Mouse (Mus musculus): ENCODE measurements around the gene Hist1h2ah. TPM values are rescaled to one million over a fixed set of nuclear protein-coding genes. Genes with fewer than 3 reads are reported as not detected.
A peak's percentile ranks its signal among the peaks of the same experiment; 100 is the strongest.

Hist1h2ah gene
- total and polyA plus RNA-seq, 3 experiments: 2.3 to 628 (median 8.1) TPM

DNA sequence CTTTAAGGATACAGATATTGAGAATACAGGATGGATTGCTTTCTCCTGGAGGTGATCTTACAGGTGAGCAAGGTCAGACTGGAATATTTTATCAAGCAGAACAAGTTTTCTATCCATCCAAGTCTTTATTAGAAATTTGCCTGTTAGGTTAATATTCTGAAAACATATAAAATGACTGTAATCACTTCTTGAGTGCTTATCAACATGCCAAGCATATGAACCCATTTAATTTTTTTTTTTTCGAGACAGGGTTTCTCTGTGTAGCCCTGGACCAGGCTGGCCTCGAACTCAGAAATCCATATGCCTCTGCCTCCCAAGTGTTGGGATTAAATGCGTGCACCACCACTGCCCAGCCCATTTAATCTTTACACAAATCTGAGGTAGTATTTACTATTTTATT lies 1.6 kb upstream of the Hist1h2ah start:
- H3K27me3 ChIP-seq (replicated peaks): no peaks in the 10 kb centered on the region
- peaks cover 0 to 35% of the 10 kb centered on the region in 2 experiments; a peak in 2 of 4 replicates for H3K4me1 ChIP-seq (ENCODE audit: control insufficient read depth in 1 of 2, insufficient read depth in 2 of 2)
- H3K4me2 ChIP-seq (ENCODE audit: insufficient read depth, low read depth, poor library complexity, severe bottlenecking): peak overlapping the region; percentile 65
- H3K9ac ChIP-seq (ENCODE audit: insufficient read depth, low read depth): peak overlapping the region; percentile 69; the same call in 1 of the 2 replicates
- TF ChIP-seq CHD1 (IDR thresholded peaks at IDR 0.05; ENCODE audit: low read depth, low read length): peak; percentile 14; the same call in 1 of the 2 replicates
- 0 out of 2 replicates have a peak, but pooled peaks have one; percentile 29 for TF ChIP-seq ZNF384 (IDR thresholded peaks at IDR 0.05; ENCODE audit: low read depth, low read length)
- TF ChIP-seq TBP (conservative IDR thresholded peaks at IDR 0.05; ENCODE audit: low read depth, low read length): 0 out of 2 replicates have a peak, but pooled peaks have one; percentile 8
- no peak for TF ChIP-seq CHD2 (IDR thresholded peaks at IDR 0.05; ENCODE audit: low read length)
- TF ChIP-seq ZMIZ1 (IDR thresholded peaks at IDR 0.05; ENCODE audit: low read depth, low read length): no peak
- TF ChIP-seq IRF4 (IDR thresholded peaks at IDR 0.05; ENCODE audit: low read depth, low read length): no peak
- TF ChIP-seq RAD21 (IDR thresholded peaks at IDR 0.05; ENCODE audit: low read depth, low read length): no peak
- TF ChIP-seq KAT2A (IDR thresholded peaks at IDR 0.05; ENCODE audit: insufficient replicate concordance, low read length): no peak
- no peak for TF ChIP-seq POLR2A (IDR thresholded peaks at IDR 0.05; ENCODE audit: low read depth, low read length)
- no peak for TF ChIP-seq NRF1 (IDR thresholded peaks at IDR 0.05; ENCODE audit: low read depth, low read length)
- TF ChIP-seq SMC3 (IDR thresholded peaks at IDR 0.05; ENCODE audit: low read depth, low read length): no peak
- no peaks in the 10 kb centered on the region for H3K36me3 ChIP-seq (replicated peaks in 1 of 2; ENCODE audit: control insufficient read depth in 1 of 2, insufficient read depth in 1 of 2, low read length in 1 of 2)
- no peaks in the 10 kb centered on the region for H3K9me3 ChIP-seq (replicated peaks; ENCODE audit: low read length)
- DNase-seq (ENCODE audit: extremely low read depth): no peak
- H3K79me2 ChIP-seq (replicated peaks; ENCODE audit: control insufficient read depth, extremely low read depth, insufficient read depth, poor library complexity, severe bottlenecking): no peaks in the 10 kb centered on the region
- in situ Hi-C loops (cut with MboI; ENCODE audit: low pct_ligation_motif_present, low pct_unique_long_range_greater_than_20kb, low sequenced_read_pairs) (loop anchor here (10.0 to 25.0 kb wide), 3 partner anchors 292 to 1725 kb away; partner anchors contain the start of genes Hist1h1a, Hist1h2ab, Hist1h3a and Hist1h3b), dilution Hi-C loops (cut with MboI; ENCODE audit: extremely low pct_ligation_motif_present, extremely low pct_unique_long_range_greater_than_20kb, low sequenced_read_pairs) (no loop called here)
- H3K27ac ChIP-seq (ENCODE audit: insufficient read depth, low read depth): peak overlapping the region; percentile 86; the same call in 1 of the 2 replicates
- no peak overlapping the region for H3K4me3 ChIP-seq (replicated peaks in 1 of 3; ENCODE audit: low read depth in 2 of 3, low read length in 2 of 3, poor library complexity in 1 of 3)

GRCm38 (mm10) chr13:22036149-22036956 lies 985 bp upstream of the Hist1h2ah start:
- no peaks in the 10 kb centered on the region for H3K9me3 ChIP-seq (replicated peaks; ENCODE audit: low read length)
- in situ Hi-C loops (cut with MboI; ENCODE audit: low pct_ligation_motif_present, low pct_unique_long_range_greater_than_20kb, low sequenced_read_pairs) (loop anchor here (10.0 to 25.0 kb wide), 3 partner anchors 292 to 1726 kb away; partner anchors contain the start of genes Hist1h1a, Hist1h2ab, Hist1h3a and Hist1h3b), dilution Hi-C loops (cut with MboI; ENCODE audit: extremely low pct_ligation_motif_present, extremely low pct_unique_long_range_greater_than_20kb, low sequenced_read_pairs) (no loop called here)
- H3K27ac ChIP-seq (ENCODE audit: insufficient read depth, low read depth): peak overlapping the region; percentile 86
- H3K79me2 ChIP-seq (replicated peaks; ENCODE audit: control insufficient read depth, extremely low read depth, insufficient read depth, poor library complexity, severe bottlenecking): no peaks in the 10 kb centered on the region
- peak; percentile 69 for DNase-seq (ENCODE audit: extremely low read depth)
- H3K36me3 ChIP-seq (replicated peaks in 1 of 2; ENCODE audit: control insufficient read depth in 1 of 2, insufficient read depth in 1 of 2, low read length in 1 of 2): no peaks in the 10 kb centered on the region
- peaks cover 0 to 33% of the 10 kb centered on the region in 2 experiments; a peak in 2 of 4 replicates for H3K4me1 ChIP-seq (ENCODE audit: control insufficient read depth in 1 of 2, insufficient read depth in 2 of 2)
- H3K9ac ChIP-seq (ENCODE audit: insufficient read depth, low read depth): peak overlapping the region; percentile 69
- H3K4me3 ChIP-seq (replicated peaks in 1 of 3; ENCODE audit: low read depth in 2 of 3, low read length in 2 of 3, poor library complexity in 1 of 3): peak overlapping the region in 2 of 3 experiments; percentile 19 to 28
- peak overlapping the region; percentile 65 for H3K4me2 ChIP-seq (ENCODE audit: insufficient read depth, low read depth, poor library complexity, severe bottlenecking)
- no peaks in the 10 kb centered on the region for H3K27me3 ChIP-seq (replicated peaks)
- no peak for TF ChIP-seq MXI1 (IDR thresholded peaks at IDR 0.05; ENCODE audit: low read depth, low read length)
- no peak; the same call in 1 of the 2 replicates for TF ChIP-seq TCF12 (IDR thresholded peaks at IDR 0.05; ENCODE audit: low read depth, low read length)
- TF ChIP-seq ETS1 (conservative IDR thresholded peaks at IDR 0.05; ENCODE audit: low read depth, low read length): no peak
- peak; percentile 100 for TF ChIP-seq POLR2AphosphoS2 (IDR thresholded peaks at IDR 0.05; ENCODE audit: low read depth, low read length)
- TF ChIP-seq IRF4 (IDR thresholded peaks at IDR 0.05; ENCODE audit: low read depth, low read length): no peak
- TF ChIP-seq SMC3 (IDR thresholded peaks at IDR 0.05; ENCODE audit: low read depth, low read length): no peak; the same call in 1 of the 2 replicates
- peak; percentile 17 for TF ChIP-seq SIN3A (IDR thresholded peaks at IDR 0.05; ENCODE audit: low read length)
- no peak for TF ChIP-seq JUN (IDR thresholded peaks at IDR 0.05; ENCODE audit: insufficient read depth, low read depth, low read length)
- TF ChIP-seq CHD1 (IDR thresholded peaks at IDR 0.05; ENCODE audit: low read depth, low read length): no peak; the same call in none of the 2 replicates
- peak; percentile 83 for TF ChIP-seq CHD2 (IDR thresholded peaks at IDR 0.05; ENCODE audit: low read length)
- no peak for TF ChIP-seq NRF1 (IDR thresholded peaks at IDR 0.05; ENCODE audit: low read depth, low read length)
- TF ChIP-seq EP300 (IDR thresholded peaks at IDR 0.05; ENCODE audit: low read length): no peak
- TF ChIP-seq TBP (conservative IDR thresholded peaks at IDR 0.05; ENCODE audit: low read depth, low read length): no peak
- peak; percentile 78 for TF ChIP-seq NELFE (IDR thresholded peaks at IDR 0.05; ENCODE audit: low read depth, low read length)
- 0 out of 2 replicates have a peak, but pooled peaks have one; percentile 23 for TF ChIP-seq KAT2A (IDR thresholded peaks at IDR 0.05; ENCODE audit: insufficient replicate concordance, low read length)
- no peak for TF ChIP-seq PAX5 (IDR thresholded peaks at IDR 0.05; ENCODE audit: low read length)
- TF ChIP-seq E2F4 (IDR thresholded peaks at IDR 0.05; ENCODE audit: insufficient replicate concordance, low read depth, low read length): no peak
- no peak for TF ChIP-seq RAD21 (IDR thresholded peaks at IDR 0.05; ENCODE audit: low read depth, low read length)
- TF ChIP-seq MAFK (IDR thresholded peaks at IDR 0.05; ENCODE audit: insufficient replicate concordance, low read length): peak; percentile 13; the same call in 1 of the 2 replicates
- peak; percentile 98; the same call in 1 of the 2 replicates for TF ChIP-seq UBTF (IDR thresholded peaks at IDR 0.05; ENCODE audit: low read depth, low read length)
- TF ChIP-seq ZMIZ1 (IDR thresholded peaks at IDR 0.05; ENCODE audit: low read depth, low read length): peak; percentile 98
- TF ChIP-seq RCOR1 (conservative IDR thresholded peaks at IDR 0.05; ENCODE audit: low read depth, low read length): peak; percentile 91
- no peak for TF ChIP-seq JUND (conservative IDR thresholded peaks at IDR 0.05; ENCODE audit: low read depth, low read length)
- no peak for TF ChIP-seq USF1 (IDR thresholded peaks at IDR 0.05; ENCODE audit: low read depth, low read length)
- TF ChIP-seq BHLHE40 (IDR thresholded peaks at IDR 0.05; ENCODE audit: low read depth, low read length): peak; percentile 28; the same call in 1 of the 2 replicates
